Mouse (Mus musculus) adrenal gland, adult 18-20 months (tissue): Measurements from ENCODE around the gene Nrxn3. TPM values are rescaled to one million over a fixed set of nuclear protein-coding genes. Genes with fewer than 3 reads are reported as not detected.

Experiments used
- DNase-seq, 2 experiments: peaks; one replicate each; pipeline ENCODE4 v3.0.0; 2021 to 2022; ENCODE audit warnings: low spot score in 2 of 2
- total RNA-seq, 2 experiments: library from RNA; stranded (reverse); gene quantifications; 1 replicate in 1 of 2; 2 replicates in 1 of 2; pipeline ENCODE4 v1.2.3; 2021

Nrxn3 gene
- total RNA-seq, 2 experiments from 2014 or later: 0.06 to 0.07 TPM

DNA sequence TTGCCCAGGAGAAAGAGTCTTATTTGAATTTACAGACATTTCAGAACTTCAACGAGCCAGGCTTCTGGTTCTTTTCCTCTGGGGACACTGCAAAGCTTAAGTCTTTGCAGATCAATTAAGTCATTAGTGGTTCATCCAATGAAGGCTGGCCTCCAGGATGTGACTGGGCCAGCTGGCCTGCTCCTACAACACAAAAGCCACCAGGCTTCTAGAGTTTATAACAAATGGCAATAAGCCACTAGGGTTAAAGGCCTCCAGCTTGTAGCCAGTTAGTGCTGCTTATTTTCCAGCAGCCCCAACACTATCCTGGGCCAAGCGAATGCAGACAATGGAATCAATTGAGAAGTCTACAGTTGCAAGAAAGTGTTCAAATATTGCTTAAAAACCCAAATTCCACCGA, 1304.3 kb downstream of the Nrxn3 start:
- DNase-seq: no peak

DNA sequence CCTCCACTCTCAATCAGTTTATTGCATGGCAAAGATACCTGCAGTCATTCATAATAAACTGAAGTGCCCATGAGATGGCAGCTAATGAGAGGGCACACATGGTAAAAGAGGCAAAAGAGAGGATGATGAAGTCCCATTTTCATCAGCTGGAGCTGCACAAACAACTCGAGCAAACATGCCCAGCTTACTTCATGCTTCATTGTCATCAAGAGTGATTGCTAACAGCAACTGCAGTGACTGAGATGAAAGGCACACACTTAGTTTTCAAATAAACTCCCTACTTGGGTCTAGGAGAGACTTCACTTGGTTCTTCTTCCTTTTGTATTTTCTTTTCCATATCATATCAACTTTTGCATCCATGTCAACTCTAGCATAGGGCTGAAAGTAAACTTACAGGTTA, 1318.4 kb downstream of the Nrxn3 start:
- DNase-seq: no peak

DNA sequence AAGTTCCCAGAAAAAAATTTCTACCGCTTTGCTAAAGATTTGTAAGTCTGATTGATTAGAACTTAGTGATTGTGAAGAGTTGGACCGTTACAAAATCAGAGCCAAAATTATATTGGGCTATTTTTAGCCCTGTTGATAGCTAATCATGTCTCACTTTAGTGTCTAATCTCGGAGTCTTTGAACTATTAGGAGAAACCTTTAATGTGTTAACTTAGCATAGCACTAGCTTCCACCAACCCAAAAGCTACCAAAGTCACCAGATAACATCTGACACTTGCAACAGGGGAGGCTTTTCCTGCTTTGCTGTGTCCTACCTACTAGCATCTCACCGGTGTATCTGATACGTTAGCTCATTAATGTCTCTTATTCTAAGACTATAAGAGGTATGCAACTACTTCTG, 1333.6 kb downstream of the Nrxn3 start:
- no peak for DNase-seq

DNA sequence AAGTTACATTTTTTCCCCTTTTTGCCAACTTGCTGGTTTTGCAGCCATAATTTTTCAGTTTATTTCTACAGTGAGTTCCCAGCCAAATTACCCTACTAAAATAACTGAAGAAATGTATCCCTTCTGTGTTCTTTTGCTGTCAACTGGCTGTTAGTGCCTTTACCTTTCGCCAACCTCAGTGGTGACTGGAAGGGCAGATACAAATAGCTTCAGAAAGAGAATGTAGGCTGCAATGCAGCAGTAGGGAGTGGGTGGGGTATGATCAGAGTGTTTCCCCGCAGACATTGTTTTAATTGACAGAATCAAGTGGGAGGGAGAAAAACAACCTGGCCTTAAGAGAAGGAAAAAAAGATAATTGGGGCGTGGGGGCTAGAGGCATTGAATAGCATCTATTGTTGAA, 1337.1 kb downstream of the Nrxn3 start:
- DNase-seq: no peak

DNA sequence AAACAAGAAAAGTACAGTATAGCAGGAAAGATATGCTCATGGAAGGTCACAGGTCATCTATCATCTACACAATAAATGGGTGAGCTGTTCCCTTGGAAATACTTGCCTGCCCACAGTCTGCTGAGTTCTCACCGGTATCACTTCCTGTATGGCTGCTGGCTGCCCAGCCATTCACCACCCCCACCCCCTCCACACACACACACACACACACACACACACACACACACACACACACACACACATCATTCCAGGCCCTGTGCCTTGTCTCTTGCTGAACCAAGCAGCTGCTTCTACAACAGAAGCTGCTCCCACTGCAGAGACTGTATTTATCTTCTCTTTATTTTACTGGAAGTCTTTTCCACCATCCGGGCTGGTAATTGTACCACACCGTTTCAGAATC, 1338.6 kb downstream of the Nrxn3 start:
- no peak for DNase-seq

DNA sequence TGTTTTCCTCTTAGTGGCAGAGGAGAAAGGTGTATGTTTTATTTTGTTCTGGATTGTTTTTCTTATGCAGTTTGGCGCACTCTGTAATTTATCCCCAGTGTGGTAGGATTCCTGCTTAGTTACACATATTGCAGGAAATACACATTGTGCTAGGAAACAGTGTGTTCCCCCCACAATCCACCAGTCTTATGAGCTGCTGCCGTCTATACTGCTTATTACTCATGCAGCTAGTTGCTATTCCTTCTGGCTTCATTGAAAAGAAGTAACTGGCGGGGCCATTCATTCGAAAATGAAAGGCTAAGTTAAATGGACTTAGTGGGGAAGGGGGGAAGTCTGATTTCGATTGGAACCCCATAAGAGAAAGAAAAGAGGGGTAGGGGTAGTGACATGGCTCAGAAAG, 1339.5 kb downstream of the Nrxn3 start:
- DNase-seq: no peak

DNA sequence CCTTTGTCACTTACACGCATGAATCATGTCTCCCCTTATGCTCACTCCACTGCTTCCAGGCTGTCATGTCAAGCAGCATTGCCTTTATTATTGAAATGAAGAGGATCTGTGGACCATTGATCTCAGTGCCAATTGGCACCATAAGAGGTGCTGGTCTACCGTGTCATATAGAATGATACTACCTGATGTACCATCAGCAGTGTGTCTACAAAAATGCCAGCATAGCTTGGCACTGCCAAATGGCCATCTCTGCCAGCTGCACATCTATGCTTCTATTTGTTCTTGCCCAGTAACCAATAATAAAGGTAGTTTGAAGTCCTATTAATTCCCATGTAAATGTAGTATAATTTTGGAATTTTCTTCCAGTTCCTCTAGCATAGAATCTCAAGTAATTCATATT, 1340.8 kb downstream of the Nrxn3 start:
- no peak for DNase-seq

DNA sequence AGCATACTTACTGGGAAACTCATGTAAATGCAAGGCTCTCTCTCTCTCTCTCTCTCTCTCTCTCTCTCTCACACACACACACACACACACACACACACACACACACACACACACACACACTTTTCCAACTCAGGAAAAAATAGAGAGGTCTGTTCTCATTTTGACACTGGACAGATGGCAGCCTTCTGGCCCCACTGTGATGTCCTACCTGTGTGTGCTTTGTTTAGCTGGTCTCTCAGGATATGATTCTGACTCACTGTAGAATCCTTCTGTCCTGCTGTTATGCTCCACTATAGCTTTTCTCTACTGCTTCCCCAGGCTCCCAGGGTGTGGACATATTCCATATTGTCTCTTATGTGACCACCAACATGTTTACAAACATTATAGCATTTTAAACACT, 1363.2 kb downstream of the Nrxn3 start:
- DNase-seq: no peak

DNA sequence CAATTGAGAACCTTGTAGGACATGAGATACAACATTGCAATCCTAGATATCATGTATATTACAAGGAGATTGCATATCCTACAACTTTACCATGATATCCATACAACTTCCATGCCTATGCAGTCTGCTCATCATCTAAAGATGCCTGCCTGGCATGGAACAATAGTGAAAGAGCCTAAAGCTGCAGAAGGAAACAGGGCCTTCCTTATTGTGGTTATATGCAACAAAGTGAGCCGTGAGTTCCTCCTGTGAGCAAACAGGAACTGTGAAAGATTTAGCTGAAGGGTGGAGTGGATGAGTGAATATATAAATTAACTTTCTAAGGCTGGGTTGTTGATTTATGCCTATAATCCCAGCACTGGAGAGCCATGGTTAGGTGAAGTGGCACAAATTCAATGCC, 1373.1 kb downstream of the Nrxn3 start:
- DNase-seq: no peak

DNA sequence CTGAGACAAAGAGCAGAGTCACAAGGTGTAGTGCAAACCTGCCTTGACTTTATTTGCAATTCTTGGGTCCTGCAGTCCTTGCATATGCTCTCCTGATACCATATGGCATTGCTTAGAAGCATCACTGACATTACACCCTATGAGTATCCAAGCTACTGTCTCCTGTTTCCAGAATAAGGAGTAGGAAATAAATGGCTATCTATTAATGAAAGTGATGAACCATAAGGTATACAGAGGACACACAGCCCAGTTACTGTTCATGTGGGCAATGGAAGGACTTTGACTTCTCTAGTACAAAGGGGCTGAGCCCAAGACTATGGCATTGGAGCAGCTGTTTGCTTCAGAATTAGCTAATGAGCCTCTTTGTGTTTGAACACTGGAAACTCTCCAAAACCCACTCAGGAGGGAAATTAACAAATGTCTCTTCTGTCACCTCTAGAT, 1390.7 kb downstream of the Nrxn3 start:
- DNase-seq: no peak

DNA sequence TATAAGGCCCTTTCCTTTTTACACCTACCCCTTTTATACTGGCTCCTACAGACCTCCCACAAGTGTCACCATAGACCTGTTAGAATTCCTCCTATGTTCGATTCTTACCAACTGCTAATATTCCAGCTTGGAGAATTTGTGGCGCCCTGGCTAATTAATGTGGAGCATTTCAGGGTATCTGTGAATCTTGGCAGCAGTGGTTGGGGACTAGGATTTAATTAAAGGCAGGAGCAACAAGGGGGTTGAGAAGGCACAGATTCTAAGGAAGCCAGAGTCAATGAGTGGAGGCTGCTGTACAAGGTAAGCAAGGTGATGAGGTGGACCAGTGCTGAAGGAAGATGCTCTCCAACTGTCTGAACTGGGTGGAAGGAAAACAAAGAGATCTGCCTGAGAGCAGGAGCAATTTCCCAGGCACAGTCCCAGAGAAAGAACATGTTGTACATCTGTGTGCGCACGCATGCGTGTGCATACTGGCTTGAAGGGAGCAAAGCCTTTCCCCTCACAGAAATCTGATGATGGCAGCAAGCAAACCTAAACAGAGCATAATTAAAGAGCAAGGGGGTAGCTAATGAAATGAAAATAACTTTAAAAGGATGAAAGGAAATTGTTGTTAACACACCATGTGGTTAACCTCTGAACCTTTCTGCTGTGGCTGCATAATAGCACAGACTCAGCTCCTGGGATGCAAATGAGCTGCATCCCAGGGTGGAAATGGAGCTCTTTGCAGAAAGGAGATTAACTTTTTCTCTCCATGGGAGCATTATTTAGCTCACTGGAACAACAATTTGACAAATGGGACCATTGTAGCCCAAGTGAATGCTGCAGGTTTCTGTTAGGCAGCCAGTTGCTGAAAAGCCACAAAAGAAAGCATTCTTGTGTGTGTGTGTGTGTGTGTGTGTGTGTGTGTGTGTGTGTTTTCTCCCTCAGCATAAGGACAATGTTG, 1409.5 kb downstream of the Nrxn3 start:
- no peak for DNase-seq

DNA sequence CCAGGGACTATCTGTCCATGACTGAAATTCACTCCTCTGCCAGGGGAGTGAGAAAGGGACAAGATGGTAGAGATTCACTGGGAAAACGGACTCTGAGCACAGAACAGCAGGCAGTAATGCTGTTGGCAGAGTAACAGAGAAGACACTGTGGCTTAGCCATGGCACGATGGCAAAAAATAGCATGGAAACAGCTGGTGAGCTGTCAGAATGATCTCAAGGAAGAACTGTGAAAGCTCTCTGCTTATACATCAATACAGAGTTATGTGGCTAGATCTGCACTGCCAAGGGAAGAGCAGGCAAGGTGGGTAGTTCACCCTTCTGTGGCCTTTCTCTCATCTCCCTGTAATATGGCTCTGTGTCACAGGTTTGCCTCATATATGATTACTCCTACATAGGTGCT, 1419.3 kb downstream of the Nrxn3 start:
- no peak for DNase-seq

DNA sequence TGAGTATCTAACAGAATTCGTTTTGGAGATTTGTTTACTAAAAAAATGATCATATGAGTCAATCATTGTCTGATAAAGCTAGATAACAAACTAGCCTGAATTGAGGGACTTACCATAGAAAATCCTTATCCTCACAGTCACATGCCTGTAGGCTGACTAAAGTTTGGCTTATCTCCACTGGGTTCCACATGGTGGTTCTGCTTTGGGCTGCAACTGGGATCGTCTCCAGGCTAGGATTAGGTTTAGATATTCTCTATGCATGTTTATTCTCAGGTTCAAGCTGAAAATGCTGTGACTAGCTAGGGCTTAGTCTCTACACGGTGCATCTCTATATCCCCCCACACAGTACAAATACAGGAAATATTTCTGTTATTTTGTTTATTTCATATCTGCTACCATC, 1421.6 kb downstream of the Nrxn3 start:
- no peak for DNase-seq

DNA sequence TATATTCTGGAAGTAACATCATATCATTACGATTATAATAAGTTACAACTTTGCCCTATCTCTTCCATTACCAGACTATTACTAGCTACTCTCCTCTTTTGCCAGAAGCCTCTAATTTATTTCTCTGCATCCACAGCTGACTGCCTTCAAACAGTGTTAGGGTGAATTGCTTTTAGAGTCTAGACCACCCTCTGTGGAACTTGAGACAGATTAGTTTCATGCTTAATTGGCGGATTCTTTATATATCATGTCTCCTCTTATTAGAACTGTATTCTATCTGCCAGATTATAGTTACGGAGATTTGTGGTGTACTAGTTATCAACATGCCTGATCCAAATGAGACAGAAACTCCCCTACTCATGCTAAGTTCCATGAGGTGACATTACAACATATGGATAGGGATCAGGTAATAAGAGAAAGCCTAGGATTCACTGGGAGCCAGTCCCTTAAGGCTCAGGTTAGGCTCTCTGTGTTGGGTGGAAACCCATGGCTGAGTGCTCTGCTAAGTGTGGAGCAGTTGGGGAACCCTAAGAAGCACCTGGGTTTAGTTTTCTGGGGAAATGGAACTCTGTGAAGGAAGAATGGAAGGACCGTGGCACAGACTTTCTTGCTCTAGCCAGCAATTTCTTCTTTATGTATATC, 1435.6 kb downstream of the Nrxn3 start:
- DNase-seq: no peak

DNA sequence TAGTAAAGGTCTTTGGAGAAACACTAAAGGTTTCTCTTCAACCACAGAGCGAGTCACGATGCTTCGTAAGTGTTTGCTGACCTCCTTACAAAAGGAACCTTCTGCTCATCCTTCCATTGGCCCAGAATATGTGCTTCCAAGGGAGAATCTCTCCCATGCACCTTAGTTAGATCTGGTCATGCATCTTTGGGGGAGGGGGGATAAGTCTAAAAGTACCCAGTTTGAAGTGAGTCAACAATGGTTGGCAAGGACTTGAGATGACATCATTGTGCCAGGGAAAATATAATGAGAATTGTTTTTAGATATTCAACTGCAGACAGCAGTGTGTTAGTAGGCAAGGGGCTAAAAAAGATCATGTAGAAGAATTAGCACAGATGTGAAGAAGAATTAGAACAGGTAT, 1437.2 kb downstream of the Nrxn3 start:
- no peak for DNase-seq

DNA sequence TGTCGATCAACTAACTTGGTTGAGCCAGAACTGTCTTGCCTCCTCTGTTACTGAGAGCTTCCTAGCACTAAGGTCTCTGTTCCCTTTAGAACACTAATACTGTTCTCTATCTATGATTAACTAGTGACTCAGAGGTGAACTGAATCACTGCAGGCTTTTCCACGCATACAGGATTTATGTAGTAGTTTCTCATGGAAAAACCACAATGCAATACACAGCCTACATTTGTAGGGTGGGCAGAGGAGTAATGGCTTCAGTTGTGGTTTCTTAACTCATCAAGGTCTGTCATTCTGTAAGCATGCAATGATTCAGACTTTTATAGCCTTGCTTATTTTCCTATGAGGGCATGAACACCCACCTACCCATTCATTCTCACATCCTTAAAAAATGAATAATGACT, 1443.4 kb downstream of the Nrxn3 start:
- no peak for DNase-seq

DNA sequence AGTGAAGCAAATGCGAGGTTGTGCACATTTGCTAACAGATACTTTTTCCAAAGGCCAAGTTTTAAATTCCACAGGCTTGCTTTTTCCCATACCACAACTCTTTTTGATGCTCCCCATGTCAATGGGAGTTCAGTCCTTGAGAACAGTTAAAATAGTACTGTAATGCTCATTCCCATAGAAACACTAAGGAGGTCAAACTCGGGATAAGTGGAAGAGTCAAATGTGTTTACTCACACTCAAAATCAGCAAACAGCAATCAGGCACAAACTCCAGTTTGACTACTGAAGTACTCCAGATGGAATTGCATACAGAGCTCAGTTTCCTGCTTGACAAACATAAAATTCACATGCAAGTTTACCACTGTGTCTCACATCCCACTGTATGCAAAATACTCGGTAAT, 1458.9 kb downstream of the Nrxn3 start:
- DNase-seq: no peak

DNA sequence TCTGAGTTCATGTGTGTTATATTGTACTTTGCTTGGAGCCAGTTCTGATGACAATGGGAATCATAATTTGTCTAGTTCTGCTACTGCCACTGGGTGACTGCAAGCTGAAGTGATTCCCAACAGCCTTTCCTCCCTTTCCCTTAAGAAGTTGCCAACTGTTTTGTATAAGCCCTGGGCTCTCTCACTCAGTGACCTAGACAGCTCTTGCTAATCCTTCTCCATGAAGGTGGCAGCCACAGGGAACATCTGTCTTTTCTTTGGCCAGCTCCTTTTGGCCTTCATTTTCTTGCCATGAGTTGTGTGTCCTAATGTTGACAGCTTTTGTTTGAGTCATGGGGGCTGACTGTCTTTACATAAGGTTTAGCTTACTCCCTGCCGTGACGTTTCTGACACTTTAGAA, 1460.3 kb downstream of the Nrxn3 start:
- no peak for DNase-seq

DNA sequence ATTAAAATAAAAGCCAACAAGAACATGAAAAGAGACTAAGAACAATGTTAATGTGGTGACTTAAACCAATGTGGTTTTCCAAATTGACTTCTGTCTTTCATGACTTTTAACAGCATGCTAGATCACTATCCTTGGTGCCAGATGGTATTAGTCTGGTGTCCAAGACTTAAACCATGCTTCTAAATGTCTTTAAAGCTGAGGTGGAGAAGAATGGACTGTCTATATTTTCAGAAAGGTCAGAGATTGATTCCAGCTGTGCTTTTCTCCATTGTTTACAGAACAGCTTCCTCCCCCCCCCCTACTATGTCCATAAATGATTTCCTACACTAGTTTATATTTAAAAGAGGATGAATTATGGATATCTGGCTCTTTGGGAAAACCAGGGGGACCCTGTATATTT, 1473.5 kb downstream of the Nrxn3 start:
- DNase-seq: no peak

DNA sequence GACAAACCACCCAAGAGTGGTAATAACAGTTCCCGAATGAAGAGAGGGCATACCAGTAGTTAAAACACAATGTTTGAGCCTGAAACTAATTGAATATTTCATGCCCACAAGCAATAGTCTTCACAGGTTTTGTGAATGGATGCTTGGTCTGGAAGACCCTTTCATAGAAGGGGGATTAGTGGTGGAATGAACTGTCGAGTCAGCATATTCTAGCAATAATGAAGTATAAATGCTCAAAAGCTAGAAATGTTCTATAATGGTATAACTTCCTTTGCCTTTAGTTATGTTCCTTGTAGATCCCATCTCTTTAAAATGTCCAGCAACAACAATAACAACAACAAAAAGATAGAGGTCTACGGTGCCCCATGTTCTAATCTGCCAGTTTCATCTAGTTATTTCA, 1475.3 kb downstream of the Nrxn3 start:
- no peak for DNase-seq

DNA sequence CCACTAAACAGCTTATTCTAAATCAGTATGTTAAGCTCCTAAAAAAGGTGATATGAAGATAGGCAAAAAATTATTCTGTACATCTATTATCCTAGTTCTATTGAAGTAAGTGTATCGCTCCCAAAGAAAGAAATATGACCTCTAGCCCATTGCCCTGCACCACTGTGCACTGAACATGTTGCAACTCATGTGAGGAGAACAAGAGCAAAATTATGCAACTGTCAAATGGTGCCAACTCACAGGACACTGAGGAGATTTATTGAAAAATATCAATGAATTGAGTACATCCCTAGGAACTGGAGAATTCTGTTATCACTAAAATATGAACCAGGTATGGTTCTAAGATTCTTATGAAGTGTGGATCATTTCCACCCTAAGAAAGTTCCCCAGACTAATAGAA, 1479.8 kb downstream of the Nrxn3 start:
- DNase-seq: no peak

DNA sequence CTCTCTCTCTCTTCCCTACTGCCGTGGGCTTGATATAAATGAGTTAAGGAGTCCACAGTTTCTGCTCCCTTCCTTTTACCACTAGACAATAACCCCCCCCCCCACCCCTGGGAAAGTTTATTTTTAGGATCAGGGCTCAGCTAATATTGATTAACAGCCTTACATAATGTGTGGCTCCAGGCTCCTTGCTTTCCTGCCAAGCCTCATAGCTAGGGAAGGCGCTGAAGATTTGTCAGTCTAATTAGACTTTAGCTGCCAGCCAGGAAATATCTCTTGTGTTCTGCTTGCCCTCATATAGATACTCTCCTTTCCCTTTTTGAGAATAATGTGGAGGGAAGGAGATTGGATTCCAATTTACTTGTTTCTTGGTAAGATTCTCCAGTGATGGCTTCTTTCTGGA, 1488.7 kb downstream of the Nrxn3 start:
- no peak for DNase-seq

DNA sequence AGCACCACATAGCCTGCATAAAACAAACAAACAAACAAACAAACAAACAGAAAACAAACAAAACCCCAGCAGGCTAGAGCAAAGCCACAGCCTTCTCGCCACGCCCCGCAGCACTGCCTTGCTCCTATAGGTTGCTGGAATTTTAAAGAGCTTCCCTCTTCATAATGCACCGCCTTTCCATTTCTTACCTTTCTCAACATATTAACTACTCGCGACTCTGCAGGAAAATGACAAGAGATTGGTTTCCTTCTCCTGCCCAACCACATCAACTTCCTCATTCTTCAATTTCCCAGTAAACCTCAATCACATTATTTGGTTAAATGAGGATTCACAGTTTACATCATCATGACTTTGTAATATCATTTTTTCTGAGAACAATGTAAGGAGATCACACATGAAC, 1494.4 kb downstream of the Nrxn3 start:
- DNase-seq: no peak
